Mouse (Mus musculus) kidney, postnatal 0 days (tissue): Measurements from ENCODE around the gene Fgfr2. TPM values are rescaled to one million over a fixed set of nuclear protein-coding genes. Genes with fewer than 3 reads are reported as not detected.

ENCODE experiments used
- ATAC-seq: fragments of 200-750 bp; cut with Nextera tagmentation; replicated peaks from 2 replicates; pipeline ENCODE4 v1.8.0; 2017; ENCODE audit warnings: low read depth, moderate number of reproducible peaks, moderate TSS enrichment, moderate library complexity; ENCODE audit not compliant: low FRiP score
- DNase-seq: peaks from one replicate; pipeline ENCODE4 v3.0.0-alpha.2; 2016; ENCODE audit warnings: low spot score
- H3K27ac ChIP-seq: fragments of 300-500 bp; sonication (generic); 2 replicates; pipeline ENCODE4 v1.5.1; 2014; ENCODE audit warnings: mild to moderate bottlenecking
- H3K27me3 ChIP-seq: fragments of 300-500 bp; sonication (generic); 2 replicates; pipeline ENCODE4 v1.6.1; 2014; ENCODE audit warnings: low read length, mixed read lengths; ENCODE audit not compliant: insufficient read depth
- H3K36me3 ChIP-seq: fragments of 300-500 bp; sonication (generic); 2 replicates; pipeline ENCODE4 v1.6.1; 2014; ENCODE audit warnings: low read length, mixed read lengths; ENCODE audit not compliant: insufficient read depth
- H3K4me1 ChIP-seq: fragments of 300-500 bp; sonication (generic); replicated peaks from 2 replicates; pipeline ENCODE4 v1.6.1; 2014; ENCODE audit warnings: antibody characterized with exemption, low read length, mixed read lengths; ENCODE audit not compliant: insufficient read depth
- H3K4me2 ChIP-seq: fragments of 300-500 bp; sonication (generic); 2 replicates; pipeline ENCODE4 v1.6.1; 2014; ENCODE audit warnings: mild to moderate bottlenecking, low read length, moderate library complexity, mixed read lengths
- H3K4me3 ChIP-seq: fragments of 300-500 bp; sonication (generic); replicated peaks from 2 replicates; pipeline ENCODE4 v1.5.1; 2014; ENCODE audit warnings: low read depth, low read length
- H3K9ac ChIP-seq: fragments of 300-500 bp; sonication (generic); 2 replicates; pipeline ENCODE4 v1.6.1; 2014; ENCODE audit warnings: low read depth, low read length
- H3K9me3 ChIP-seq: fragments of 300-500 bp; sonication (generic); replicated peaks from 2 replicates; pipeline ENCODE4 v1.6.1; 2016; ENCODE audit warnings: low read length, inconsistent platforms, mixed read lengths
- CTCF ChIP-seq: IDR thresholded peaks from 2 replicates; pipeline ENCODE4 v1.5.1; 2016; ENCODE audit warnings: antibody characterized with exemption, low read depth, mild to moderate bottlenecking, moderate library complexity
- WGBS: fragments of 180-500 bp; shearing (Covaris S2); extraction: QIAGEN DNeasy Blood & Tissue Kit; methylation state at CpG from one replicate; pipeline ENCODE4 v1.1.7; 2014; 5-methylcytosine and 5-hydroxymethylcytosine counted together
- polyA plus RNA-seq: library from polyadenylated mRNA; unstranded; fragments of >200 nt; fragmentation: Nextera tagmentation; extraction: Ambion mirVana; gene quantifications from 2 replicates; pipeline ENCODE4 v1.2.1, GENCODE M21; 2015

The Fgfr2 gene
- polyA plus RNA-seq, 1 experiment from 2014 or later, result 79.8 TPM

DNA sequence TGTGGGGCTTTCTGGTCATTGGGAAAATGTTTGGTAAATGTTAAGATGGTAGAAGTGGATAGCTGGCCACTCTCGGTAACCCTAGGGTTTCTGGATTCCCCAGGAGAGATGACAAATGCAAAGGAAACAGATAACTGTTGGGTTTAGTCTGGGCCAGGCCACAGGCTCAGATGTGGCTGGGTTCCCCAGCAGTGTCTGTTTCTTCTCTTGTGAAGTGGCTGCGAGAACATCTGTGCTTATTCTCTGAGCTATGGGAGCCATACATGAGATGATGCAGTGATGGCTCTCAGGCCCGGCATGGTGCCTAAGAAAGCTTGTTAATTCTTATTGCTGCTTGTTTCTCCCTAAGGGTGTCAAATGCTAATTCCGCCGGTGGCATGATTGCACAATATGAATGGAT, 2119.1 kb downstream of the Fgfr2 start:
- Histone ChIP-seq H3K27ac (no peak overlapping the region), H3K9me3 (no peaks in the 10 kb centered on the region; the same call in 1 of the 2 replicates), H3K4me3 (no peak overlapping the region), H3K27me3 (no peaks in the 10 kb centered on the region), H3K9ac (no peak overlapping the region), H3K4me1 (no peaks in the 10 kb centered on the region), H3K36me3 (no peaks in the 10 kb centered on the region), H3K4me2 (no peak overlapping the region)
- ATAC-seq (no peak), DNase-seq (no peak)
- no peak for TF ChIP-seq CTCF
- 94% methylated on average over 5 of the region's 5 CpGs for WGBS

DNA sequence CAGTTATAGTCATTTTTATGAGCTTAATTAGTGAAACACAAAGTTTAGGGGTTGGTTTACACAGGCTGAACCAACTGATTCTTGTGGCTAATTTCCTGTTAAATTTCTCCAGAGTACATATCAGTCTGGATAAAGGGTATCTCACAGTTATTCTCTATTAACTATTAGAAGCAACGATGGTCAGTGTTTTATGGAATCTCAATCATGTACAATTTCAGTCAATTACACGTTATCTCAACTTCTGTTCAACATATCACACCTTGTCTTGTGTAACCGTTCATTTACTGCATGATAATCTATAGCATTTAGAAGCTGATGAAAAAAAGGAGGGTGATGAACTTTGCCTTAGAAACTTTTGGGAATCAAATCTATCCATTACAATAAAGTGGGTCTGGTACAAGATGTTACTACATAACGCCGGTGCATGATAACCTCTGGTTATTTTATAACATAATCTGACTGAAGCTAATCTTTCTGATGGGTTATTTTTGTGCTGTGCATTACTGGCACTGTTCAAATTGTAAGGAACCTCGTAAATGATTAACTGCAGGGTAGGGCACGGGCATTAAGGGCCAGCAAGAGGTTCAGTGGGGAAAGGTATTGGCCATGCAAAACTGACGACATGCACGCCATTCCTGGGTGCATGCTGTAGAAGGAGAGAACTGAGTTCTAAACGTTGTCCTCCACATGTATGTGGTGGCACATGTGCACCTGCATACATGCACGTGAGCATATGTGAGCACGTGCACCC, 2121.0 kb downstream of the Fgfr2 start:
- WGBS, result 76% methylated on average over 12 of the region's 12 CpGs
- Histone ChIP-seq H3K9ac (no peak overlapping the region), H3K4me1 (no peaks in the 10 kb centered on the region), H3K4me3 (no peak overlapping the region), H3K36me3 (no peaks in the 10 kb centered on the region), H3K4me2 (no peak overlapping the region), H3K9me3 (no peaks in the 10 kb centered on the region; the same call in 1 of the 2 replicates), H3K27me3 (no peaks in the 10 kb centered on the region), H3K27ac (no peak overlapping the region)
- no peak for TF ChIP-seq CTCF
- no peak for ATAC-seq
- no peak for DNase-seq

DNA sequence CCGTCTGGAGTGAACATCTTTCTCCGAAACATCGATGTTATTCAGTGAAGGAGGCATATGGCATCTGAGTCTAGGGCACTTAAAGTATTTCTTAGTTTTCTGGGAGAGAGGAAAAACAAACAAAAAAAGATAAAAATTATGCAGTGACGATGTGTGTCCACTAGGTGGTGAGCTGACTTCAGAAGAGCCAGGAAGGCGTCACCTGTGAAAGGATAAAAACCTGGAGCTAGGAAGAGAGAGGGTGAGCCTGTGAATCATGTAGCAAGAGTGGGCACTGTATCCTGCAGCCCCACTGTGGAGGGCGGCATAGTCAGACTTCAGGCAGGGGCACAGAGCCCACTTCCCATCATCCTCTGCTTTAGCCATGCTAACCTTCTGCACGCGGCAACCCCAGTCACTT, 2129.2 kb downstream of the Fgfr2 start:
- DNase-seq, result peak; percentile 46
- WGBS, result 58% methylated on average over 8 of the region's 8 CpGs
- no peak for ATAC-seq
- peak; percentile 79 for TF ChIP-seq CTCF
- no peak overlapping the region for H3K4me3 ChIP-seq
- H3K4me2 ChIP-seq, result no peak overlapping the region
- H3K27ac ChIP-seq, result no peak overlapping the region
- H3K4me1 ChIP-seq, result no peaks in the 10 kb centered on the region
- no peak overlapping the region for H3K9ac ChIP-seq
- H3K27me3 ChIP-seq, result no peaks in the 10 kb centered on the region
- no peaks in the 10 kb centered on the region for H3K36me3 ChIP-seq
- no peaks in the 10 kb centered on the region for H3K9me3 ChIP-seq

DNA sequence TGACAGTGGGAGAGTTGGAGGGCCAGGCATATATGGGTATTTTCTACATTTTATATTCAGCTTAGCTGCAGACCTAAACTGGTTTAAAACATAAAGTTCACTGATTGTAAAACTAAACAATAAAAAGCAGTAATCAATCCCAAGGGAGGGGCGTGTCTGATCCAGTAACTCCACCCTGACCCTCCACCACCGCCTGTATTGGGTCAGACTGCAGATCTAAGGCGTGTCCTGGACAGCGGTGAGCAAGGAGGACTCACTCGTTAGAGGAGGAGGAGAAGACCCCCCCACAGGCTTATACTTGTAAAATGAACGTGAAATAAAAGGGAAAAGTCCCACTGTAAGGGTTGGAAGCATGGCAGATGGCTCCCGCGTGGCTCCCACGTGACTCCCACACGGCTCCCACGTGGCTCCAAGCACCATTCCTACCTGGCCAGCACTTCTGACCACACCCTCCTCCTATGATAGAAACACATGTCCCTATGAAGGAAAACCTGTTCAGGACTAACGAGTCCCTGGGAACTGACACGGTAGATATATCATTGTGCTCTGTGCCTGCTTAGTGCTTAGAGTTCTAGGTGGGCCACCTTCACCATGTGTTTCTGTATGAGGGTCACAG, 2131.9 kb downstream of the Fgfr2 start:
- Histone ChIP-seq H3K36me3 (no peaks in the 10 kb centered on the region), H3K27me3 (no peaks in the 10 kb centered on the region), H3K4me2 (no peak overlapping the region), H3K9me3 (no peaks in the 10 kb centered on the region), H3K4me1 (no peaks in the 10 kb centered on the region), H3K27ac (no peak overlapping the region), H3K4me3 (no peak overlapping the region), H3K9ac (no peak overlapping the region)
- ATAC-seq, result no peak
- DNase-seq, result no peak
- 73% methylated on average over 13 of the region's 13 CpGs for WGBS
- no peak for TF ChIP-seq CTCF

DNA sequence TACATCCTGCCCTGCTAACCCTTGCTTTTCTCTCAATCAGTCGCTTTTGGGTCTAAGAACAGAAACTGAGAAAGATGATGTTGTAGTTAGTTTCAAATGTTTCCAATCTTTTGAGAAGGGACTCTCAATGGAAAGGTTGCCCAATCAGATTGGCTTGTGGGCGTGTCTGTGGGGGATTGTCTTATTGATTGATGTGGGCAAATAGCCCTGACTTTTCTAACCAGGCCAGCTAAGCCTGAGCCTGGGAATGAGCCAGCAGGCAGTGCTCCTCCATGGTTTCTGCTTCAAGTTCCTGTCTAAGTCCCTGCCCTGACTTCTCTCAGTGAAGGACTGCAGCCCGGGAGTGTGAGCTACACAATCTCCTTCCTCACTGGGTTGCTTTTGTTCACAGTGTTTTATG, 2133.8 kb downstream of the Fgfr2 start:
- no peak for TF ChIP-seq CTCF
- Histone ChIP-seq H3K9ac (no peak overlapping the region), H3K4me2 (no peak overlapping the region), H3K9me3 (no peaks in the 10 kb centered on the region), H3K27me3 (no peaks in the 10 kb centered on the region), H3K36me3 (no peaks in the 10 kb centered on the region), H3K27ac (no peak overlapping the region), H3K4me1 (no peaks in the 10 kb centered on the region), H3K4me3 (no peak overlapping the region)
- WGBS, result 66% methylated on average over 3 of the region's 3 CpGs
- no peak for ATAC-seq
- no peak for DNase-seq

DNA sequence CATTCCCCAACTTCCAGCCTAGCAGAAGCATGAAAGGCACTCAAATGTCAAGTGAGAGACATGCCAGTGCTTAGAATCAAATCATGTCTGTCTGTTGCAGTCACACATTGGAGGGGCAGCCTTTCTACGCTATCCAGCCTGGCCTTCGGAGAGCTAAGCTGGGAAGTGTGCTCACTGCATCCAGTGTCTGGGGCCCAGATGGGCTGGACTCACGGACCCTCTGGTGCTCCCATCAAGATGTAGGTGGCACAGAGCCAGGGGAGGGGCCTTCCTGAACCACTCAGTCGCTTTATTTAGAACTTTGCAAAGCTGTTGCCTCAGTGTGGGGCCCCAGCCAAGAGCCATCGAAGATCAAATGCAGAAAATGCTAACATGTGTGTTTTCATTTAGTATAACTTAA, 2135.0 kb downstream of the Fgfr2 start:
- Histone ChIP-seq H3K4me2 (no peak overlapping the region), H3K27me3 (no peaks in the 10 kb centered on the region), H3K9me3 (no peaks in the 10 kb centered on the region), H3K9ac (no peak overlapping the region), H3K36me3 (no peaks in the 10 kb centered on the region), H3K4me3 (no peak overlapping the region), H3K4me1 (no peaks in the 10 kb centered on the region), H3K27ac (no peak overlapping the region)
- no peak for ATAC-seq
- no peak for TF ChIP-seq CTCF
- DNase-seq, result no peak
- WGBS, result 69% methylated on average over 5 of the region's 5 CpGs
